Mouse (Mus musculus): ENCODE results near the gene Ppp1r12b. TPM values are rescaled to one million over a fixed set of nuclear protein-coding genes. Genes with fewer than 3 reads are reported as not detected.

Gene Ppp1r12b
- polyA plus RNA-seq, 1 experiment from 2014 or later: 5.4 TPM

DNA sequence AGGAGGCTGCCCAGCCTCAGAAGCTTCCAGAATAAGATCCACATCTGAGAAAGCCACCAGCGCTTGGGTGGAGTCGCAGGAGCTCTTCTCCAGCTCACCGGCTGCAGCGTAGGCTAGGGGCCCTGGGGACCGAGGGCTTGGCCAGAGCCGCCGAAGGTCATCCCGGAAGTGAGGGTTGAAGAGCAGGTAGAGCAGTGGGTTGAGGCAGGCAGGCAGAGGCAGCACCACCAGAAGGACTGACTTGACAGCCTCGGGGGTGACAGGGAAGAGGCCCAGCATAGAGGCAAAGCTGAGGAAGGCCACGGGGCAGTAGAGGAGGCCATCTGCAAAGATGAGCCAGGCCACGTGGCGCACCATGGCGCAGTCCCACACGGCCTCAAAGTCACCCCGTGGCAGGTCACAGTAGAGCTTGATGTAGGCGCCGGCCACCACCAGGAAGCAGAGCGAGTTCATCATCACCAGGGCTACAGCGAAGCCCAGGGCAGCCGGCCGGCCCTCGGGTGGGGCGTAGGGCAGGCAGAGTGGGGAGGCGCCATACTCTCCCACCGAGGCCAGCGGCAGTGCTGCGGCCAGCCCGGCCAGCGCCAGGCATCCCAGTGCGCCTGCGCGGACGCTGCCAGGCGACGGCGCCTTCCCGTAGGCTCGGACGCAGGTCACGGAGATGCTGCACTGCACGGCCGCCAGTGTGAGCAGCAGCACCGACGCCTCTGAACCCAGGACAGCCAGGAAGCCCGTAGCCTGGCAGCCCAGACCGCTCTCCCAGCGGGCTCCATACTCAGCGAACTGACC is 31.6 kb upstream of the Ppp1r12b start:
- no peaks in the 10 kb centered on the region for H3K9me3 ChIP-seq (ENCODE audit: low read length)
- WGBS: 31% methylated on average over 46 of the region's 48 CpGs
- TF ChIP-seq CTCF (IDR thresholded peaks at IDR 0.05) (peak; percentile 3; the same call in 1 of the 2 replicates), EP300 (IDR thresholded peaks at IDR 0.05) (no peak)
- DNase-seq (ENCODE audit: low spot score): peak; percentile 73
- ATAC-seq: peak; percentile 87
- H3K36me3 ChIP-seq (ENCODE audit: insufficient read depth, low read length): no peaks in the 10 kb centered on the region
- no peak overlapping the region for H3K27ac ChIP-seq (ENCODE audit: low read length)
- H3K4me3 ChIP-seq (ENCODE audit: low read depth, low read length): peak overlapping the region; percentile 12; the same call in 1 of the 2 replicates
- peak overlapping the region; percentile 54 for H3K4me2 ChIP-seq (replicated peaks; ENCODE audit: low read depth, low read length)
- no peak overlapping the region for H3K9ac ChIP-seq (replicated peaks; ENCODE audit: low read depth)
- H3K4me1 ChIP-seq (ENCODE audit: insufficient read depth, low read depth, low read length): no peaks in the 10 kb centered on the region
- H3K27me3 ChIP-seq (replicated peaks; ENCODE audit: insufficient read depth, low read length): 0 out of 2 replicates have a peak, but pooled peaks cover 3% of the 10 kb centered on the region

DNA sequence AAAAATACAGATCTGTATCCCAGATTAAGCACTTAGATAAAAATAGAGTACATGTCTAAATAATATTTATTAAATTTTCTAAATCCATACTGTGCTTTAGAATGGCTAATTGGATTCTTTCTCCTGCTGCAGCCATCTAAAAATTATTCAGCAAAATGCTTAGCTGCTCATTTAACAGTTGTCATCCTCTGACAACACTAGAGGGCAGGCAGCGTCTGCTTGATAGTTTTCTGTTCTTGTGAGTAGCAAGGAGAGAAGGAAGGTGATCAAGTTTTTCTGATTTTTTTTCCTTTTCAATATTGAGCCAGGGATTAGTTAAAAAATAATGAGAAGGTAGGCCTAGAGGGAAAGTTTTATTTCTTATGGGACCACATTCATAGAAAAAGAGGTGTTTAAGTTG is 17.2 kb upstream of the Ppp1r12b start:
- Histone ChIP-seq H3K4me1 (ENCODE audit: insufficient read depth, low read depth, low read length) (no peaks in the 10 kb centered on the region), H3K9me3 (ENCODE audit: low read length) (no peaks in the 10 kb centered on the region), H3K36me3 (ENCODE audit: insufficient read depth, low read length) (no peaks in the 10 kb centered on the region), H3K9ac (replicated peaks; ENCODE audit: low read depth) (no peak overlapping the region), H3K27ac (ENCODE audit: low read length) (no peak overlapping the region), H3K4me3 (ENCODE audit: low read depth, low read length) (no peak overlapping the region), H3K27me3 (replicated peaks; ENCODE audit: insufficient read depth, low read length) (no peaks in the 10 kb centered on the region), H3K4me2 (replicated peaks; ENCODE audit: low read depth, low read length) (no peak overlapping the region)
- TF ChIP-seq EP300 (IDR thresholded peaks at IDR 0.05) (no peak), CTCF (IDR thresholded peaks at IDR 0.05) (peak; percentile 40)
- no peak for ATAC-seq
- WGBS: 57% methylated on average over 1 of the region's 1 CpGs
- no peak for DNase-seq (ENCODE audit: low spot score)

DNA sequence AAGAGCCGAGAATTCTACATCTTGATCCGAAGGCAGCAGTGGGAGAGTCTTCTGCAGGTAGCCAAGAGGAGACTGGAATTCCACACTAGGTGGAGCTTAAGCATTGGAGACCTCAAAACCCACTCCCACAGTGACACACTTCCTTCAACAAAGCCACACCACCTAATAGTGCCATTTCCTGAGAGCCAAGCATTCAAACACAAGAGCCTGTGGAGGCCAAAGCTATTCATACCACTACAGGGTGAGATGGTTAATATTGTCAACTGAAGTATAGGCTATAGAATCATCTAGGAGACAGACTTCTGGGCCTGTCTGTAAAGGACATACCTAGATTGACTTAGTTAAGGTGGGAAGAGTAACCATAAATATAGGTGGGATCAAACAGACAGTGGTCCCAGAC is 9.7 kb upstream of the Ppp1r12b start:
- WGBS: 95% methylated on average over 2 of the region's 2 CpGs

DNA sequence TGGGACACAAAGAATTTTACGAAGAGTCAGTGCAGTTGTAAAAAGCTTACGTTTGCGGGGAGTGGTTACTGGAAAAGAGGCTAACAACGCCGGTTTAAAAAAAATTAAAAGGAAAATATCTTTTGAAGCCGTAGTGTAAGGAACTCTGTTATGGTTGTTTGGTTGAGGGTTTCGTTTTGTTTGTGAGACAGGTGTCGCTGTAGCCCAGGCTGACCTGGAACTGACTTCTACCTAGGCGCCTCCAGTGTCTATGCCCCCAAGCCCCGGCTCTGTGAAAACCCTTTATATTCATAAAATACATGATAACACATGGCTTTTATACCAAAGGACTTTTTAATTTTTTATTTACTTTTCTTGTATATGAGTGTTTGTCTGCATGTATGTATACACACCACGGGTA is 7.1 kb upstream of the Ppp1r12b start:
- H3K4me2 ChIP-seq (replicated peaks; ENCODE audit: low read depth, low read length): peak overlapping the region; percentile 70
- H3K9me3 ChIP-seq (ENCODE audit: low read length): no peaks in the 10 kb centered on the region
- no peak for DNase-seq (ENCODE audit: low spot score)
- H3K4me1 ChIP-seq (ENCODE audit: insufficient read depth, low read depth, low read length): peaks cover 3% of the 10 kb centered on the region; the same call in 1 of the 2 replicates
- H3K27me3 ChIP-seq (replicated peaks; ENCODE audit: insufficient read depth, low read length): no peaks in the 10 kb centered on the region
- WGBS: under 1% methylated on average over 11 of the region's 11 CpGs
- TF ChIP-seq EP300 (IDR thresholded peaks at IDR 0.05) (no peak), CTCF (IDR thresholded peaks at IDR 0.05) (peak; percentile 26)
- peak overlapping the region; percentile 67 for H3K4me3 ChIP-seq (ENCODE audit: low read depth, low read length)
- no peaks in the 10 kb centered on the region for H3K36me3 ChIP-seq (ENCODE audit: insufficient read depth, low read length)
- peak overlapping the region; percentile 16; the same call in 1 of the 2 replicates for H3K27ac ChIP-seq (ENCODE audit: low read length)
- peak; percentile 50 for ATAC-seq
- H3K9ac ChIP-seq (replicated peaks; ENCODE audit: low read depth): peak overlapping the region; percentile 43

More for the DNA sequence above, 9.7 kb upstream of the Ppp1r12b start:
- no peak overlapping the region for H3K27ac ChIP-seq (ENCODE audit: low read length)
- H3K27me3 ChIP-seq (replicated peaks; ENCODE audit: insufficient read depth, low read length): no peaks in the 10 kb centered on the region
- H3K4me2 ChIP-seq (replicated peaks; ENCODE audit: low read depth, low read length): no peak overlapping the region
- no peak for TF ChIP-seq CTCF (IDR thresholded peaks at IDR 0.05)
- H3K4me3 ChIP-seq (ENCODE audit: low read depth, low read length): no peak overlapping the region
- H3K4me1 ChIP-seq (ENCODE audit: insufficient read depth, low read depth, low read length): peaks cover 3% of the 10 kb centered on the region; the same call in 1 of the 2 replicates
- DNase-seq (ENCODE audit: low spot score) (no peak), ATAC-seq (no peak)
- no peaks in the 10 kb centered on the region for H3K36me3 ChIP-seq (ENCODE audit: insufficient read depth, low read length)
- no peaks in the 10 kb centered on the region for H3K9me3 ChIP-seq (ENCODE audit: low read length)
- no peak overlapping the region for H3K9ac ChIP-seq (replicated peaks; ENCODE audit: low read depth)

DNA sequence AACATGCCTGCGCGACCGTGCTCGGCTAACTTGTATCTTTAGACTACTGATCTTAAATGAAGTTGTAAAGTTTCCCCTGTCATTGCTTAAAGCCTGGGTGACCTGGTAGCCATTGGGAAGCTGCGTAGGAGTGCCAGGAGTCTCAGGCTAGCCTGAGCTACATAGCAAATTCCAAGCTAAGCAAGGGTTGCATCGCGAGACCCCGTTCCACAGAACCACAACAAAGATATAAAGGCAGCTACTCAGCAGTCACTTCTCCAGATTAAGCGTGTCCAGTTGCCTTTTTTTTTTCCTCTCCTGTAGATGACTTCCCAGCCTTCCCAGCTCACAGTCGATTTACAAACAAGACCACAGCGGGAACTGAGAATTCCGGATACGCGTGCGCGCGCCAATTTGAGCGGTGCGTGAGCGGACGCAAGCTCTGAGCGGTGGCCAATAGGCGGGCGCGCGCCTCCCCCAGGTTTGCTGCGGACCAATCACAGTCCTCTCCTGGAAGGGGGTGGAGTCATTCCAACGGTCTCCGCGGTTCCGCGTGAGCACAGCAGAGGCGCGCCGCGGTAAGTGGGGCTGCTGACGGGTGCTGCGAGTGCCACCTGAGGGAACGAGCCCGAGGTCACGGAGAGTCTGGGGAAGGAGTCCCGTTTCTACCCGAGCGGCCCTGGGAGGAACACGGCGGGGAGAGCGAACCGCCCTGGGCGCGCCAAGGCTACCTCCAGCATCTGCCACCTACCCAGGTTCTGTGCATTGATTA is 6.5 kb upstream of the Ppp1r12b start, which contains the start of gene Ube2t:
TSS of gene Ube2t (plus strand) at position 513 of the 751 bp plus-strand sequence.
- H3K4me3 ChIP-seq (ENCODE audit: low read depth, low read length): peak within 1 kb of the TSS; percentile 67
- H3K4me2 ChIP-seq (replicated peaks; ENCODE audit: low read depth, low read length): peak within 1 kb of the TSS; percentile 70
- no peaks in the 10 kb centered on the region for H3K9me3 ChIP-seq (ENCODE audit: low read length)
- 2% methylated on average over 45 of the region's 50 CpGs for WGBS
- H3K4me1 ChIP-seq (ENCODE audit: insufficient read depth, low read depth, low read length): peaks cover 3% of the 10 kb centered on the region; the same call in 1 of the 2 replicates
- DNase-seq (ENCODE audit: low spot score) (peak; percentile 97), ATAC-seq (peak; percentile 100)
- H3K27ac ChIP-seq (ENCODE audit: low read length): peak within 1 kb of the TSS; percentile 16; the same call in 1 of the 2 replicates
- H3K36me3 ChIP-seq (ENCODE audit: insufficient read depth, low read length): no peaks in the 10 kb centered on the region
- TF ChIP-seq EP300 (IDR thresholded peaks at IDR 0.05) (no peak), CTCF (IDR thresholded peaks at IDR 0.05) (no peak; the same call in 1 of the 2 replicates)
- peak within 1 kb of the TSS; percentile 43 for H3K9ac ChIP-seq (replicated peaks; ENCODE audit: low read depth)
- H3K27me3 ChIP-seq (replicated peaks; ENCODE audit: insufficient read depth, low read length): no peaks in the 10 kb centered on the region

DNA sequence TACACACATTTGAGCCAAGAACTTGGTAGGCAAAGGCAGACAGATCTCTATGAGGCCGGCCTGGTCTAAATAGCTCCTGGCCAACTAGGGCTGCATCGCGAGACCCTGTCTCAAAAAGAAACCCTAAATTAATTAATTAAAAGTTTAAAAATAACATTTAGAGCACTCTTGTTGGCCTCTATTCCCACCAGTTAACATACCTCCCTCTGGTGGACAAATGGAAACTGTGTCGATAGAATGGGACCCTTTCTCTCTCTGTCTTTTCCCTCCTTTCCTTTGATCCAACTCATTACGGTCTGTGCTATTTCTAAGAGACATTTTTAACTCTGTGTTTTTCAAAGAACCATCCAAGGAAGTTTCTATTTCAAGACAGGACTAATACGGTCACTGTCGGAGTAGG is 4.9 kb upstream of the Ppp1r12b start:
- Histone ChIP-seq H3K9ac (replicated peaks; ENCODE audit: low read depth) (no peak overlapping the region), H3K36me3 (ENCODE audit: insufficient read depth, low read length) (no peaks in the 10 kb centered on the region), H3K4me3 (ENCODE audit: low read depth, low read length) (no peak overlapping the region), H3K27ac (ENCODE audit: low read length) (no peak overlapping the region), H3K9me3 (ENCODE audit: low read length) (no peaks in the 10 kb centered on the region), H3K4me1 (ENCODE audit: insufficient read depth, low read depth, low read length) (peaks cover 3% of the 10 kb centered on the region; the same call in 1 of the 2 replicates), H3K4me2 (replicated peaks; ENCODE audit: low read depth, low read length) (no peak overlapping the region), H3K27me3 (replicated peaks; ENCODE audit: insufficient read depth, low read length) (no peaks in the 10 kb centered on the region)
- TF ChIP-seq CTCF (IDR thresholded peaks at IDR 0.05) (peak; percentile 55), EP300 (IDR thresholded peaks at IDR 0.05) (no peak)
- WGBS: 54% methylated on average over 7 of the region's 7 CpGs
- no peak for ATAC-seq
- DNase-seq (ENCODE audit: low spot score): peak; percentile 28
